Comparison of ENCODE assay signal across 7 mouse cellular contexts in genomic region chr17:5439831-5440158, GRCm38 (mm10). TPM values are rescaled to one million over a fixed set of nuclear protein-coding genes. Genes with fewer than 3 reads are reported as not detected.
DNase-seq lines count a peak whose midpoint lies in the region; ATAC-seq lines count a peak whose summit lies in the region.

No protein-coding gene starts in this region.

- no peaks in the 10 kb centered on the region for H3K4me1 ChIP-seq in neural tube, embryonic 11.5 days (ENCODE audit: control insufficient read depth, insufficient read depth, low read length)
- peaks cover 10% of the 10 kb centered on the region for H3K4me1 ChIP-seq in limb, embryonic 15.5 days
- peaks cover 8% of the 10 kb centered on the region for H3K4me1 ChIP-seq in stomach, embryonic 15.5 days

- ATAC-seq in neural tube, embryonic 11.5 days (ENCODE audit: insufficient read depth, low FRiP score, low TSS enrichment): no peak
- peak; percentile 63 for ATAC-seq in erythroid progenitor cell, adult 5-6 weeks (replicated peaks; ENCODE audit: low FRiP score, poor library complexity, severe bottlenecking)
- no peak for ATAC-seq in limb, embryonic 15.5 days (ENCODE audit: insufficient number of reproducible peaks, low FRiP score, low TSS enrichment, low read depth)
- ATAC-seq in stomach, embryonic 15.5 days (ENCODE audit: insufficient read depth, low FRiP score, low read depth): no peak

- H3K4me3 ChIP-seq in neural tube, embryonic 11.5 days (ENCODE audit: low read depth, low read length): peak overlapping the region; percentile 74
- H3K4me3 ChIP-seq in limb, embryonic 15.5 days: peak overlapping the region; percentile 69
- H3K4me3 ChIP-seq in stomach, embryonic 15.5 days (replicated peaks): peak overlapping the region; percentile 69

- H3K27me3 ChIP-seq in neural tube, embryonic 11.5 days (ENCODE audit: control insufficient read depth, insufficient read depth, low read length): no peaks in the 10 kb centered on the region
- H3K27me3 ChIP-seq in limb, embryonic 15.5 days: no peaks in the 10 kb centered on the region
- H3K27me3 ChIP-seq in stomach, embryonic 15.5 days (replicated peaks): no peaks in the 10 kb centered on the region

- H3K9ac ChIP-seq in neural tube, embryonic 11.5 days (ENCODE audit: low read length): peak overlapping the region; percentile 90
- H3K9ac ChIP-seq in limb, embryonic 15.5 days: peak overlapping the region; percentile 82
- H3K9ac ChIP-seq in stomach, embryonic 15.5 days: peak overlapping the region; percentile 73

- no peak overlapping the region for H3K27ac ChIP-seq in neural tube, embryonic 11.5 days (ENCODE audit: low read depth, low read length)
- peak overlapping the region; percentile 50; the same call in 1 of the 2 replicates for H3K27ac ChIP-seq in limb, embryonic 15.5 days
- H3K27ac ChIP-seq in stomach, embryonic 15.5 days: peak overlapping the region; percentile 69

- intact Hi-C loops in left cerebral cortex, postnatal 4 days (cut with DNase I): loop anchor here (2.0 to 10.0 kb wide), 3 partner anchors 53 to 485 kb away; partner anchors contain the start of gene Zdhhc14

- H3K9me3 ChIP-seq in neural tube, embryonic 11.5 days (ENCODE audit: control insufficient read depth, low read length): no peaks in the 10 kb centered on the region
- no peaks in the 10 kb centered on the region for H3K9me3 ChIP-seq in limb, embryonic 15.5 days
- H3K9me3 ChIP-seq in stomach, embryonic 15.5 days: no peaks in the 10 kb centered on the region

- peak overlapping the region; percentile 56 for H3K4me2 ChIP-seq in neural tube, embryonic 11.5 days (ENCODE audit: low read depth)
- H3K4me2 ChIP-seq in limb, embryonic 15.5 days: peak overlapping the region; percentile 58
- peak overlapping the region; percentile 62 for H3K4me2 ChIP-seq in stomach, embryonic 15.5 days

- no peaks in the 10 kb centered on the region for H3K36me3 ChIP-seq in neural tube, embryonic 11.5 days (ENCODE audit: control insufficient read depth, insufficient read depth, low read length)
- no peaks in the 10 kb centered on the region for H3K36me3 ChIP-seq in limb, embryonic 15.5 days
- no peaks in the 10 kb centered on the region for H3K36me3 ChIP-seq in stomach, embryonic 15.5 days

- DNase-seq in neural tube, embryonic 11.5 days (ENCODE audit: low spot score): no peak
- DNase-seq in neural tube, embryonic 10.5 days (ENCODE audit: extremely low spot score, low spot score): no peak
- no peak for DNase-seq in left cerebral cortex, postnatal 4 days
- DNase-seq in urinary bladder, adult 18-20 months (ENCODE audit: low spot score in 2 of 2): no peak

- WGBS in neural tube, embryonic 11.5 days: 0% methylated on average over 8 of the region's 8 CpGs
- under 1% methylated on average over 8 of the region's 8 CpGs for WGBS in limb, embryonic 15.5 days
- under 1% methylated on average over 8 of the region's 8 CpGs for WGBS in stomach, embryonic 15.5 days

RNA-seq across cellular contexts. Expression of gene Tmem242, which starts 0.3 kb away (rescaled TPM):
- polyA plus RNA-seq in neural tube, embryonic 11.5 days (2014; fragmentation: Nextera tagmentation; extraction: Ambion mirVana): 118 and 139 TPM in 2 replicates
- total RNA-seq in erythroid progenitor cell, adult 5-6 weeks (2015; ENCODE audit: low replicate concordance): 6.5 and 12.2 TPM in 2 replicates
- 2.1 and 8.6 TPM in 2 replicates for total RNA-seq in erythroid progenitor cell, adult 5-6 weeks (2017; ENCODE audit: low replicate concordance)
- 94.6 and 116 TPM in 2 replicates for polyA plus RNA-seq in limb, embryonic 15.5 days (2015; fragmentation: Nextera tagmentation; extraction: Ambion mirVana)
- 104 and 126 TPM in 2 replicates for polyA plus RNA-seq in stomach, embryonic 15.5 days (2015; fragmentation: Nextera tagmentation; extraction: Ambion mirVana)
- 10 to 100 TPM; 67.6 to 71.8 TPM for total RNA-seq in left cerebral cortex, postnatal 4 days (2021)

RNA-seq across cellular contexts. Expression of gene Ldhal6b, which starts 21.2 kb away (rescaled TPM):
- polyA plus RNA-seq in neural tube, embryonic 11.5 days (2014; fragmentation: Nextera tagmentation; extraction: Ambion mirVana): 0.16 TPM in 1 of 2 replicates, not detected in the other
- not detected in 2 replicates for total RNA-seq in erythroid progenitor cell, adult 5-6 weeks (2015; ENCODE audit: low replicate concordance)
- total RNA-seq in erythroid progenitor cell, adult 5-6 weeks (2017; ENCODE audit: low replicate concordance): 0.39 TPM in 1 of 2 replicates, not detected in the other
- 0.12 TPM in 1 of 2 replicates, not detected in the other for polyA plus RNA-seq in limb, embryonic 15.5 days (2015; fragmentation: Nextera tagmentation; extraction: Ambion mirVana)
- not detected in 2 replicates for polyA plus RNA-seq in stomach, embryonic 15.5 days (2015; fragmentation: Nextera tagmentation; extraction: Ambion mirVana)
- 1 to 10 TPM; 1.9 to 2.0 TPM for total RNA-seq in left cerebral cortex, postnatal 4 days (2021)

RNA-seq across cellular contexts. Expression of gene Zdhhc14, which starts 52.6 kb away (rescaled TPM):
- 2.6 and 3.3 TPM in 2 replicates for polyA plus RNA-seq in neural tube, embryonic 11.5 days (2014; fragmentation: Nextera tagmentation; extraction: Ambion mirVana)
- 57.8 and 82.9 TPM in 2 replicates for total RNA-seq in erythroid progenitor cell, adult 5-6 weeks (2015; ENCODE audit: low replicate concordance)
- total RNA-seq in erythroid progenitor cell, adult 5-6 weeks (2017; ENCODE audit: low replicate concordance): 46.3 and 48.9 TPM in 2 replicates
- polyA plus RNA-seq in limb, embryonic 15.5 days (2015; fragmentation: Nextera tagmentation; extraction: Ambion mirVana): 4.4 and 5.1 TPM in 2 replicates
- polyA plus RNA-seq in stomach, embryonic 15.5 days (2015; fragmentation: Nextera tagmentation; extraction: Ambion mirVana): 3.5 and 4.2 TPM in 2 replicates
- 10 to 100 TPM; 15.1 to 15.2 TPM for total RNA-seq in left cerebral cortex, postnatal 4 days (2021)
